Mouse (Mus musculus) 3134 (cell line): ENCODE data around the gene Vti1a.

ENCODE experiments used
- DNase-seq: peaks from one replicate; pipeline ENCODE4 v3.0.0-alpha.2; 2011; ENCODE audit warnings: low spot score; ENCODE audit not compliant: insufficient read length; ENCODE audit errors: extremely low read depth

Gene Vti1a

DNA sequence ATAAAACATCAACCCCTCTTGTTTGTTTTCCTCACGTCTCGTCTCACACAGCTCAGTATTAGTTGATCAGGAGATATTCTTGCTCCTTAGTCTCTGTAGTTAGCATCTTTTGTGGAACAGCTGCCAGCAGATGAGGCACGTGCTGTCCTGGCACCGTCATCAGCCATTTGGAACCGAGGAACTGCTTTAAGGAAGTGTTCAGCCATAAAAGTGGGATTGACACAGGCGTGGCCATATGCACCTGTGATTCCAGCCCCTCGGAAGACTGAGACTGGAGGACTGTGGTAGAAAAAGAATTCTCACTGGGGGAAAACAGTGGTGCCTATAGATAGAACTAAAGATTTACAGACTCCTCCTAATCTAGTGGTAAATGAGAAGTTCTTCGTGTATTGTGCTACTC, 127.5 kb downstream of the Vti1a start:
- no peak for DNase-seq

DNA sequence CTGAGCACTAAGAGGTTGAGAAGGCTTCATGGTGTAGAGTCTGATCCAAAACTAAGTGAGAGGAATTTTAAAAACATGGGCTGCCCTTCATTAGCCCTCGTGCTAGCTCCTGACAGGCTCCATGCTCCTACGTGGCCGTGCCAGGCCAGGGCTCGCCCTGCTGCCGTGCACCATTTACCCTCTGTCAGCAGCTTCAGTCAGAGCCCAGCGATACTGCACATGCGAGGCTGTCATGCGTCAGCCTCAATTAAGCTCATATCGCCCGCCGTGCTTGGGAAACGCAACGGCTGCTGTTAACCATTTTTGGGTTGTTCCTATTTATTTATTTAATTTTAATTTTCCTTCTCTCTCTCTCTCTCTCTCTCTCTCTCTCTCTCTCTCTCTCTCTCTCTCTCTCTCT, 133.0 kb downstream of the Vti1a start:
- DNase-seq, result no peak

GRCm38 (mm10) chr19:55449506-55449905, 133.4 kb downstream of the Vti1a start:
- no peak for DNase-seq

DNA sequence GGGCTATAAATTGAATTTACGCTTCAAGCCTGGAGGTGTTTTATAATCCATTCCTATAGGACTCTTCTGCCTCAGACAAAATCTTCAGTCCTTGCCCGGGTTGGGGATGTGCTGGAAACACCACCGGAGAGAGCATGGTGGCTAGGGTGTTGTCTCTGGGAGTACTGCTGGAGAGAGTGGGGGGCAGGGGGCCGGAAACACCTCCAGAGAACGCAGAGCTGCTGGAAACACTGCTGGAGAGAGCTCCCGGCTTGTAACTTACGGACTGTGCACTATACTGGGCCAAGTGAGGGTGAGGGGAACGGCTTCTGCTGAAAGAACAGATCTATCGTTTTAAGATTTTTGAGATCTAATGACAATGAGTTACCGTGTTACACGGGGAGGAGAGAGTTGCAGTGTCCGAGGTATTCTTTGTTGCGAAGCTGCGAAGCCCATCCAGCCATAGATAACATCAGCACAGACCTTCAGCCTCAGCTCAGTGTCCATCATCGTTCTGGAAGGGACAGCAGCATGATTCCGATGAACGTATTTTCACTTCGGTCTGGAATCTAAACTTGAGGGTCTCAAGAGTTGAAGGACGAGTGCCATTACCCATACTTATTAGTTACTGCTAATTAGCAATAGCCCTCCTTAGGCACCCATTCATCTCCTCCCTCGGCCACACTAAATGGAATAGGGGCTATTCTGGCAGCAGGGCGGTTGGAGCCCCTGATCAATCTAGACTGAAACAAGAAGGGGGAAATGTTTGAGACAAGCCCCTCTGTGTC, 140.4 kb downstream of the Vti1a start:
- DNase-seq, result no peak

GRCm38 (mm10) chr19:55461963-55462362, 145.9 kb downstream of the Vti1a start:
- DNase-seq, result peak; percentile 19

GRCm38 (mm10) chr19:55463670-55464069, 147.6 kb downstream of the Vti1a start:
- DNase-seq, result no peak

DNA sequence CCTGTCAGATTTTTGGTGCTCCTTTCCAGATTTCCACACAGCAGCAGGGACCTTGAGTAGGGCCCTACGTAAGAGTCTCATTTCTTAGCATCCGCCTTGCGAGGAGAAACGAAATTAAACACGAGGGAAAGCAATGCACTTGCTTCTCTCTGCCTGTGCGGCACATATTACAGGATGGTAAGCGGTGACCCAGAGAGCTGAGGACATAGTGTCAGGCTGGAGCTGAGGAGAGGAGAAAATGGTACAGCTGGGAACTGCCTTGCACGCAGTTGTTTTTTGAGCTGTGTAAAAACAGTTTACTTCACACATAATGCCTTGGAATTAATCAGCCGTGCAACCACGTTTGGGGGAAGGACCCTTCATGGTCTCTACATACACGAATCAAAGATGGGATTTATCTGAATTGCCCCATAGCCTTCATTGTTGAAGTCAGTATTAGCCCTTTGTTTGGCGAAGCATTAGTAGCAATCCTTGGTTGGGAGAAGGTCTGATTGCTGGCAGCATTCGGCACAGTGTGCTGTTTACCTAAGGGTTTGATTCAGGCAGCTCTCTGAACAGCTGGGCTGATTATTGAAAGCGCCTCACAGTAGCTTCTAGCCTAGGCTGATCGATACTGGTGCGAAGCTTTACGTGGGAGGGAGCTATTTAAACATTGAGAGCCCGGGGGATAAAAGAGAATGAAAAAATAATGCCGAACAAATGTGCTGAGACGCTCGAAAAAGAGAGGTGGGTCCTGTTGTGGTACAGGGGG, 153.4 kb downstream of the Vti1a start:
- no peak for DNase-seq

DNA sequence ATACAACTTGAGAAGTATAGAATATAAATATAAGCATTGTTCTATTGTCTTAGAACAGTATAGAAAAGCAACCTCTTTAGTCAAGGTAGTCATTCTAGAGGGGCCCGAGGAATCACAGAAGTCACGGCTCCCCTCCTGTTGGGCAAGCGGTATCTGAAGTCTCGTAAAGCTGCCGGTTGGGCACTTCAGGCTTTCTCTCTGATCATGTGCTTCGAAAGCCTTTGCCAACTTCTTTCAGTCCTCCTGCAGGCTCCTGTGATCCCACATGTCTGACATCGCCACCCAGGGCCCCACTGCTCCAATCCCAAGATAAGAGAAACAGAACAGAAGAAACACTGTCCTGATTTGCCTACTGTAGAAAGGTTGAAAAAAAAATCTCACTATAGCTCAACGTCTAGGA, 156.5 kb downstream of the Vti1a start:
- DNase-seq, result no peak

DNA sequence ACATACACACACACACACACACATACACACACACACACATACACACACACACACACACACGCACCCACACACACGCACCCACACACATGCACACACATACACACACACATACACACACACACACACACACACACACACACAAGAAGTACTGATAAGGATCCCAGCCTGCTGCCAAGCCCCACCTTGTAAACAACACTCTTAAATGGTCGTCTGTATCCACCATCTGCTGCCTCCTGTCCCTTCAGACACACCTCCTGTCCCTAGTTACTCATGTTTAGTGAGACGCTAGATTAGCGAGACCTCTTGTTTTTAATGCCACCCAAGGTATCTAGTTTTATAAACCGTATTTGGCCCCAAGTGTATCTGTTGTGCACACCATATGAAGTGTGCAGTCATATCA, 158.1 kb downstream of the Vti1a start:
- no peak for DNase-seq

GRCm38 (mm10) chr19:55480526-55480925, 164.4 kb downstream of the Vti1a start:
- no peak for DNase-seq

GRCm38 (mm10) chr19:55481308-55481707, 165.2 kb downstream of the Vti1a start:
- no peak for DNase-seq

DNA sequence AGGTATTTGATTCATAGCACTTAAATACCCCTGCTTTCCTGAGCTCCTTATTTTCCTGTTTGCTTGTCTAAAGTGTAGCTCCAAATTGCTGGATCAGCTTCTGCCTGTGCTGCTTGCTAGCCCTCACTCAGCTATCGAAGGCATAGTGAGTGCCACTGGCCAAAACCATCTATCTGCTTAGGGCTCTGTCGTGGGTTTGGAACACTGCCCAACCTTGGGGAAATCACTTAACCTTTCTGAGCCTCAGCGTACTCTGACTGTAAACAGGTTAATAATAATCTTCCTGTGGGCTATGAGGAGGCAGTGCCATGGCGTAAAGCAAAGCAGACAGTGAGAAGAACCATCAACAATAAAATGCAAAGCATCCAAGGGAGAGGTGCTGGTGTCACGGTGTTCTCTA, 167.4 kb downstream of the Vti1a start:
- no peak for DNase-seq

DNA sequence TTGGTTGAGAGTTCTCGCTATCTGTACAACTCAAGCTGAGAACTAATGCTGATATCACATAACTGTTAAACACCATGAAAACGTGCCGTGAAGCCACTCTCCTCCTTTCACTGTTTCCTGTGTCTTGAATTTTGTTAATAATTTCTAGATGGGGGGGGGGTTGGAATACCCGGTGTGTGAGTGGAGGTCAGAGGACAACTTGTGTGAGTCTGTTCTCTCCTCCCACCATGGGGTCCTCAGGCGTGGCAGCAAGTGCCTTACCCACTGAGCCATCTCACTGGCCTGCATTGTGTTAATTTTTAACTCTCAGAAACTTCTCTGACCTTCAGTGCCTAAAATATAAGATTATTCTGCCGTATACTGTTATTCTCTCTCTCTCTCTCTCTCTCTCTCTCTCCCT, 168.5 kb downstream of the Vti1a start:
- DNase-seq, result no peak

- no peak for DNase-seq
Measured at GRCm38 (mm10) chr19:55486473-55486872, 170.4 kb downstream of the Vti1a start.

GRCm38 (mm10) chr19:55491126-55492076, 175.3 kb downstream of the Vti1a start:
- DNase-seq, result no peak

DNA sequence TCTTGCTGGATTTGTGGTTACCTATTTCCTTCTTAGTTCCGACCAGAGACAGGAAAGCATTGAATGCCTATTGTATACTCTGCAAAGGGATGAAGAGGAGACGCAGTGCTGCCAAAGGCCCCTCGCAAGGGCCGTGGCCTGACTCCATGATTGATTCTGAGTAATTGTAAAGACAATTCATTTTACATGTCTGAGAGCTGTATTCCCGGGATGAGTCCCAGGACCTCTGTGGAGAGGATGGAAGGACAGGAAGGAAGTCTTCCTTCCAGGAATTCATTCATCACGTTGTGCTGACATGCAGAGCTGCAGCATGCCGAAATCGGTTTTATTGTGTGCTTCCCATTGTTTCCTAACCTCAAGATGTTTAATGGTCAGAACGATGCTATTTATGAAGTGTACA, 180.2 kb downstream of the Vti1a start:
- no peak for DNase-seq

DNA sequence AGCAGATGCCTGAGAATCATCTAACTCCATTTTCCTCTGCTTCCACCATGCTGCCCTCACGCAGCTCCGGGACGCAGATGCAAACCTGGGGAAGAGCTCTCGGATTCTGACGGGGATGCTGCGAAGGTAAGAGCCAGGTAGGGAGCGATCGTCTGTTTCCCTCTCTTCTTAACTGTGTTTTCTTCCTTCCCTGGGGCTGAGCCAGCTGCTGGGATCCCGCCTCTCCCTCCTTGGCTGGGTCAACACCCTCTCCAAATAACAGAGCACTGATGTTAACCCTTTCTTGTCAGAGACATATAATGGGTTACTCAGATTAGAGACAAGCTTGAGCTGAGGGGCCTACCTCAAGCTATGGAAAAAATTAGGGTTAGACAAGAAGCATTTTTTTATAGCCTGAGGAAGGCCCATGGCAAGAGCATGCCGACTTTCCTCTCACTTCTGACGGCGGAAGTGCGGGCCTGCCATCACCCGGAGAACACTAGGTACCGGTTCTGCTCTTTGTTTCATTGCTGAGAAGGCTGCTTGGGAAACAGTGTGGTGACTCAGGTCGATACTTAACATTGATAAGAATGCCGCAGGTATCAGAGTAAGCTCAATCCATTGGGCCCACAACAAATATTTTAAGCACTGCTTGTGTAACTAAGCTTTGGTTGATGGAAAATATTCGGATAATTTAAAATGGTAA, 183.2 kb downstream of the Vti1a start:
- DNase-seq, result no peak

DNA sequence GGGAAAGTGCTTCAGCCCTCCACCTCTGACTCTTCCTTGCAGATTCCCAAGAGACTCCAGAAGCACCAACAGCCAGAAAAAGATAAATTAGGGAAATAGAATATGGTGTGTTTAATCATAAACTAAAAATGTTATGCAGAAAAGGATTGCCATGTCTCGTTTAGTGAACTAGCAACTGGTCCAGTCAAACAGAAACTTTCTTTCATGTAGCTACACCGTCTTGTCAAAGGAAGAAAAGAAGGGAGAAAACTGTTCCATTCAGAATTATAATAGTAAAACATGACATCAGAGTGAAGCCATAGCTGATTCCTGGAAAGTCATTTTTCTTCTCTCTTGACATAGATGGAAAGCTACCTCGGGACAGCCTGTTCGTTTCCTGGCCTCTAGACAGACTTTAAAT, 185.9 kb downstream of the Vti1a start:
- DNase-seq, result no peak

- DNase-seq, result no peak
Measured at GRCm38 (mm10) chr19:55503771-55504170, 187.7 kb downstream of the Vti1a start.

DNA sequence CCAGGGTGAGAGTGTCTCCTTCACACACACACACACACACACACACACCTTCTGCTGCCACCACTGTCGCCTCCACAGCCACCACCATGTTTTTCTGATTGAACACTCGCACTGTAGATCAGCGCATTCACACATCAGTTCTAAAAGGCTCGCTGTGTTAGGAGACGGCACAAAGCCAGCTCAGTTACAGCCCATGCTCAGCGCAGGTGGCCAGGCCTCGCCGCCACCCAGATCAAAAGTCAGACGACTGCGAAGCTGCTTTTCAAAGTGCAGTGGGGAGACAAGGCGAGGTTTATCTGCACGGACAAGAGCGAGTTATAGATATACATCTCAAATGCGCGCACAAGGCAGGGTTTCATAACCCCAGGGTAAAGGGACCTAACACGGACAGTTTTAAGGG, 191.7 kb downstream of the Vti1a start:
- no peak for DNase-seq

DNA sequence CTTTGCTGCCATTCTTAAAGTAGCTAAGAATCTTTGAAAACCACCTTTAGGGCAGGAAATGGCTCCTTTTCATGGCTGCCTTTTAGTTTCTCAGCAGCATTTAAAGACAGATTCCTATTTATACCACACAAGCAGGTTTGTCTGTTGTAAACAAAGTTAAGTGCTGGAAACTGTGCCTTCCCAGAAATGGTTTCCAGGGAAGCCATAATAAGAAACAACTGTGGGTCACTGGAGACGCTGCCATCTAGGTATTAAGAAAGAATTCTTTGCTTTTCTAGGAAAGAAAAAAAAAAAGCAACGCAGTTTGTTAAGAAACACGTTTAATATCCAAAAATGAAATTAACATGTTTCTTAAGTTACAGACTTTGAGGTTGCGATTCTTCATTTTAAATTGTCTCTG, 192.1 kb downstream of the Vti1a start:
- no peak for DNase-seq
